ENCODE assay signal across 8 mouse cellular contexts in the genomic region with DNA sequence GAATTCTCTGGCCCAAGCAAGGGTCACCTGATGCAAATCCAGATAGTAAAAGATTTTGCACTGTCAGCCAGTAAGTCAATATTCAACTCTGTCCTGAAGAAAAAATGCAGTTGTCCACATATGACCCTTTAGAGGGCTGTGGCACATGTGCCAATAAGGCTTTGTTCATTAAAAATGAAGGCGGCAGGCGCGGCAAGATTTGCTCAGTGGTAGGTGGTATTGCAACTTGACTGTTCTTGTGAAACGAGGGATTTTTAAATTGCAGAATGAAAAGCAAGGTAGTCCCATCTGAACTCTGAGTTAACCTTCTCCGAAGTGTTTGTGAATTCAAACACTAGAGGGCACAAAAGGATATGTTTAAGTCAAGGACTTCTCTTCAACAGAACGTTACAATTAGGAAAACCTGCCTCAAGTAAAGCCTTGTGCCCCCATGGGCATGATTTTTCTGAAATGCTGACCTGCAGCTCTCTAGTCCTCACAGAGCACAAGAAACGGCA.
DNase-seq lines count a peak whose midpoint lies in the region; ATAC-seq and TF ChIP-seq lines count a peak whose summit lies in the region.

No protein-coding gene starts in this region.

- peak; percentile 73 to 80 for ATAC-seq in hematopoietic stem cell, adult 5-6 weeks (replicated peaks in 1 of 2; ENCODE audit: insufficient read depth in 1 of 2, low FRiP score in 2 of 2, low TSS enrichment in 1 of 2, low read depth in 1 of 2, poor library complexity in 2 of 2, severe bottlenecking in 2 of 2)

- TF ChIP-seq CTCF in gastrocnemius, adult 2 months (IDR thresholded peaks at IDR 0.05) = peak; percentile 67

- intact Hi-C loops in gastrocnemius, adult 2 months (cut with DNase I) = loop anchor here (5.0 kb wide), 1 partner anchor 136 kb away; no protein-coding TSS in a partner anchor
- intact Hi-C loops in gastrocnemius, postnatal 36 days (cut with DNase I) = loop anchor here (2.0 to 10.0 kb wide), 2 partner anchors 119 to 271 kb away; no protein-coding TSS in a partner anchor

- H3K27ac ChIP-seq in gastrocnemius, adult 2 months = peak overlapping the region; percentile 6

- no peak overlapping the region for H3K4me3 ChIP-seq in gastrocnemius, adult 2 months

- DNase-seq in gastrocnemius, adult 2 months = no peak
- no peak for DNase-seq in gastrocnemius, postnatal 36 days
- peak; percentile 43 for DNase-seq in thymus, postnatal 0 days (ENCODE audit: low spot score)
- DNase-seq in thymus, postnatal 36 days = no peak
- peak; percentile 35 for DNase-seq in lung, postnatal 25 days (ENCODE audit: low spot score)
- DNase-seq in B cell, adult 2 months = no peak
- DNase-seq in gastrocnemius, postnatal 25 days = no peak

Comparison
In these comparisons a context has a peak if more than half of its experiments do, and no peak if none do; other contexts are left out.
1. DNase-seq: peak in thymus, postnatal 0 days (single experiment) and lung, postnatal 25 days (single experiment); none in gastrocnemius, adult 2 months (single experiment), gastrocnemius, postnatal 36 days (0 of 2), thymus, postnatal 36 days (0 of 2), B cell, adult 2 months (0 of 2) and gastrocnemius, postnatal 25 days (single experiment).